Mouse (Mus musculus) stomach, postnatal 0 days (tissue): ENCODE data around the gene Aco2. TPM values are rescaled to one million over a fixed set of nuclear protein-coding genes. Genes with fewer than 3 reads are reported as not detected.

Experiments
- ATAC-seq: fragments of 200-750 bp; cut with Nextera tagmentation; 2 replicates; pipeline ENCODE4 v1.8.0; 2017; ENCODE audit not compliant: low FRiP score, low TSS enrichment
- DNase-seq: peaks from one replicate; pipeline ENCODE4 v3.0.0-alpha.2; 2016; ENCODE audit warnings: low spot score
- H3K27ac ChIP-seq: fragments of 300-500 bp; sonication (generic); replicated peaks from 2 replicates; pipeline ENCODE4 v1.5.1; 2014; ENCODE audit warnings: mild to moderate bottlenecking, control low read depth
- H3K27me3 ChIP-seq: fragments of 300-500 bp; sonication (generic); 2 replicates; pipeline ENCODE4 v1.6.1; 2014; ENCODE audit warnings: low read length; ENCODE audit not compliant: control insufficient read depth, insufficient read depth
- H3K36me3 ChIP-seq: fragments of 300-500 bp; sonication (generic); 2 replicates; pipeline ENCODE4 v1.6.1; 2014; ENCODE audit warnings: low read length, mixed read lengths; ENCODE audit not compliant: control insufficient read depth, insufficient read depth
- H3K4me1 ChIP-seq: fragments of 300-500 bp; sonication (generic); replicated peaks from 2 replicates; pipeline ENCODE4 v1.6.1; 2014; ENCODE audit warnings: antibody characterized with exemption; ENCODE audit not compliant: control insufficient read depth, insufficient read depth
- H3K4me2 ChIP-seq: fragments of 300-500 bp; sonication (generic); replicated peaks from 2 replicates; pipeline ENCODE4 v1.6.1; 2014; ENCODE audit warnings: low read depth, mild to moderate bottlenecking, control low read depth, moderate library complexity
- H3K4me3 ChIP-seq: fragments of 300-500 bp; sonication (generic); 2 replicates; pipeline ENCODE4 v1.5.1; 2014; ENCODE audit warnings: low read depth, low read length, control low read depth
- H3K9ac ChIP-seq: fragments of 300-500 bp; sonication (generic); 2 replicates; pipeline ENCODE4 v1.6.1; 2014; ENCODE audit warnings: mild to moderate bottlenecking, low read length, control low read depth, mixed read lengths
- H3K9me3 ChIP-seq: fragments of 300-500 bp; sonication (generic); 2 replicates; pipeline ENCODE4 v1.6.1; 2016; ENCODE audit warnings: low read length; ENCODE audit not compliant: control insufficient read depth
- CTCF ChIP-seq: IDR thresholded peaks from 2 replicates; pipeline ENCODE4 v1.5.1; 2016; ENCODE audit warnings: antibody characterized with exemption, low read depth, mild to moderate bottlenecking, moderate library complexity
- EP300 ChIP-seq: optimal IDR thresholded peaks from 2 replicates; pipeline ENCODE3; 2016; ENCODE audit warnings: antibody characterized with exemption
- WGBS: fragments of 180-500 bp; shearing (Covaris S2); extraction: QIAGEN DNeasy Blood & Tissue Kit; methylation state at CpG from one replicate; pipeline ENCODE4 v1.1.7; 2014; 5-methylcytosine and 5-hydroxymethylcytosine counted together
- polyA plus RNA-seq: library from polyadenylated mRNA; unstranded; fragments of >200 nt; fragmentation: Nextera tagmentation; extraction: Ambion mirVana; gene quantifications from 2 replicates; pipeline ENCODE4 v1.2.1, GENCODE M21; 2015

Gene Aco2
- polyA plus RNA-seq, 1 experiment from 2014 or later, result 130 TPM

- Histone ChIP-seq H3K9ac (no peak overlapping the region), H3K4me1 (no peaks in the 10 kb centered on the region), H3K9me3 (no peaks in the 10 kb centered on the region), H3K27me3 (no peaks in the 10 kb centered on the region), H3K4me3 (no peak overlapping the region), H3K27ac (no peak overlapping the region), H3K36me3 (peaks cover 4% of the 10 kb centered on the region), H3K4me2 (no peak overlapping the region)
- 67% methylated on average over 11 of the region's 11 CpGs for whole genome bisulfite sequencing
- peak; percentile 37 for ATAC-seq
- no peak for DNase-seq
- no peak for TF ChIP-seq CTCF
- no peak for TF ChIP-seq EP300
Observed at GRCm38 (mm10) chr15:81949476-81950131, 77.5 kb downstream of the Aco2 start.

DNA sequence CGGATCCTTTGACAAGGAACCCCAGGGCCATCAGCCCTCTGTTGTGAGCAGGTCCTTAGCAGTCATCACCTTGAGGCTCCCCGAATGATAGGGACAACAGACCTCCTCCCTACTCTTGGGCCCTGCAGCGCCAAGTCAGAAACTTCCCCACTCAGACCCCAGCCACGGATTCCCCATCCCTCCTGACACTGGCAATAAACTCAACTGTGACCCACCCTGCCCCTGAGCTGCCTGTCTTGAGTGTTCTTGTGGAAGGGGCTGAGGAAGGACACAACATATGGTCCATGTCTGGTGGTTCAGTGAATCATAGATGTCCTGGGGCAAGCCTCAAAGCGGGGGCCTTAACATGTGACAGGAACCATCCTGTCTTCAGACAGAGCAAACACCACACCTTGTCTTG is 78.6 kb downstream of the Aco2 start:
- no peak overlapping the region for H3K4me2 ChIP-seq
- H3K27ac ChIP-seq, result no peak overlapping the region
- ATAC-seq (no peak), DNase-seq (no peak)
- no peak overlapping the region for H3K4me3 ChIP-seq
- no peaks in the 10 kb centered on the region for H3K4me1 ChIP-seq
- no peak overlapping the region for H3K9ac ChIP-seq
- peaks cover 5% of the 10 kb centered on the region for H3K36me3 ChIP-seq
- 79% methylated on average over 5 of the region's 5 CpGs for WGBS
- no peaks in the 10 kb centered on the region for H3K9me3 ChIP-seq
- TF ChIP-seq CTCF (no peak), EP300 (no peak)
- H3K27me3 ChIP-seq, result no peaks in the 10 kb centered on the region

GRCm38 (mm10) chr15:81951159-81951558 is 79.0 kb downstream of the Aco2 start:
- ATAC-seq (no peak), DNase-seq (no peak)
- Histone ChIP-seq H3K36me3 (peaks cover 5% of the 10 kb centered on the region), H3K27ac (no peak overlapping the region), H3K9me3 (no peaks in the 10 kb centered on the region), H3K27me3 (no peaks in the 10 kb centered on the region), H3K4me3 (no peak overlapping the region), H3K4me2 (no peak overlapping the region), H3K4me1 (no peaks in the 10 kb centered on the region), H3K9ac (no peak overlapping the region)
- no peak for TF ChIP-seq EP300
- no peak for TF ChIP-seq CTCF
- 84% methylated on average over 9 of the region's 9 CpGs for WGBS

DNA sequence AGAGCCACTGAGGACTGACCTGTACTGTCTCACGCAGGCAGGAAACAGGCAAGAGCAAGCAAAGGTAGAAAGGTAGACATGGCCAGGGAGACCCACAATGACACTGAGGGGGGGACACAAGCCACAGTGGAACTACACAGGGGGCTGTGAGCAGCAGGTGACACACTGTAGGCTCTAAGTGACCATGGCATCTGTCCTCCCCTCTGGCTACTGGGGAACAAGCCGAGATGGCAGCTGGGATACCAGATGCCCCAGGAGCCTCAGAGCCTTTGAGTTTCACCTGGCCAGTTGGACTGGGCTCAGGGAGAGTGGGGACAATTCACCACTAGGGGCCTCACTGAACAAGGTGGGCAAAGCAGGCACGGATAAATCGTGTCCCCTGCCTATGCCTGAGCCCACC is 80.2 kb downstream of the Aco2 start:
- 86% methylated on average over 4 of the region's 4 CpGs for WGBS
- ATAC-seq (no peak), DNase-seq (no peak)
- Histone ChIP-seq H3K9me3 (no peaks in the 10 kb centered on the region), H3K4me1 (no peaks in the 10 kb centered on the region), H3K36me3 (peaks cover 5% of the 10 kb centered on the region), H3K4me3 (no peak overlapping the region), H3K4me2 (no peak overlapping the region), H3K9ac (no peak overlapping the region), H3K27ac (no peak overlapping the region), H3K27me3 (no peaks in the 10 kb centered on the region)
- TF ChIP-seq EP300 (no peak), CTCF (0 out of 2 replicates have a peak, but pooled peaks have one; percentile 3)

DNA sequence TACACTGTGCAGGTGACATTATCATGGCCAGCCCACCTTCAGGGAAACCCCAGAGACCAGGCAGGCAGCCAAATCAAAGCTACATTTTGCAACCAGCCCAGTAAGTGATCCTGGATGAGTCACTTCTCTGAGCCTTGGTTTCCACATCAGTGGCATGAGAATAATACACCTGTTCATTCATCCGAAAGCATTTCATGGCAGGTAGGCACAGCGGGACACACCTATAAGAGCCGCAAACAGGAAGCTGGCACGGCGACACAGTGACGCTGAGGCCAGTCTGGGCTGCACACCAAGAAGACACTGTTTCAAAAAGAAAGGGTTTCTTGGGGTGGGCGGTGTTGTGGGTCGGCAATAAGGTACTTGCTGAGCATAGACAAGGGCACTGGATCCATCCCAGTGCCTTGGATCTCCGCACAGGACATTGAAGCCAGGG is 82.1 kb downstream of the Aco2 start:
- Histone ChIP-seq H3K27me3 (no peaks in the 10 kb centered on the region), H3K36me3 (peaks cover 5% of the 10 kb centered on the region), H3K9ac (no peak overlapping the region), H3K4me1 (no peaks in the 10 kb centered on the region), H3K4me3 (no peak overlapping the region), H3K27ac (no peak overlapping the region), H3K9me3 (no peaks in the 10 kb centered on the region), H3K4me2 (no peak overlapping the region)
- TF ChIP-seq CTCF (no peak), EP300 (no peak)
- 83% methylated on average over 9 of the region's 9 CpGs for WGBS
- ATAC-seq, result peak; percentile 10; the same call in 1 of the 2 replicates
- DNase-seq, result no peak

DNA sequence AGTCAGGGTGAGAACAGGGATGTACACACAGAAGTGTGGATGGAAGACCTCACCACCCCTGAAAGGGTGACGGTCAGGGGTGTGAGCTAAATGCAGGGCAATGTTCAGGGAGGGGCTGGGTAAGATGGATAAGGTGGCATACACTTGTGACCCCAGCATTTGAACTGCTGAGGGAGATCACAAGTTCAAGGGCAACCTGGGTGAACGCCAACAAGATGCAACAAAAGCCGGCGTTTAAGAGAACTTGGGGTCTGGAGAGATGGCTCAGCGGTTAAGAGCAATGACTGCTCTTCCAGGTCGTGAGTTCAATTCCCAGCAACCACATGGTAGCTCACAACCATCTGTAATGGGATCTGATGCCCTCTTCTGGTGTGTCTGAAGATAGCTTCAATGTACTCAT is 82.6 kb downstream of the Aco2 start:
- Histone ChIP-seq H3K9me3 (no peaks in the 10 kb centered on the region), H3K36me3 (peaks cover 5% of the 10 kb centered on the region), H3K4me2 (no peak overlapping the region), H3K4me1 (no peaks in the 10 kb centered on the region), H3K9ac (no peak overlapping the region), H3K27me3 (no peaks in the 10 kb centered on the region), H3K4me3 (no peak overlapping the region), H3K27ac (no peak overlapping the region)
- DNase-seq, result no peak
- no peak for ATAC-seq
- 86% methylated on average over 6 of the region's 6 CpGs for WGBS
- TF ChIP-seq CTCF (no peak), EP300 (no peak)
